Mouse (Mus musculus) midbrain, postnatal 0 days (tissue): ENCODE measurements around the gene Brca1. TPM values are rescaled to one million over a fixed set of nuclear protein-coding genes. Genes with fewer than 3 reads are reported as not detected.

Experiments
- polyA plus RNA-seq: library from polyadenylated mRNA; unstranded; fragments of >200 nt; fragmentation: Nextera tagmentation; extraction: Ambion mirVana; gene quantifications from 2 replicates; pipeline ENCODE4 v1.2.1, GENCODE M21; 2015
- total RNA-seq: library from RNA; depleted of rRNA; stranded (reverse); fragments of >200 nt; gene quantifications from 2 replicates; pipeline ENCODE4 v1.2.3, GENCODE M21; 2014; rRNA removed

The Brca1 gene
- total and polyA plus RNA-seq, 2 experiments from 2014 or later: 0.84 to 2.8 TPM

Other genes starting within 250 kb of the Brca1 start
- gene Becn1, start 249.7 kb downstream of the Brca1 start, total RNA-seq: 94.4 and 209 TPM in 2 replicates
- 145 and 150 TPM in 2 replicates for gene Becn1, start 249.7 kb downstream of the Brca1 start, polyA plus RNA-seq
- 69.1 and 74.0 TPM in 2 replicates for gene Psme3, start 235.7 kb downstream of the Brca1 start, total RNA-seq
- 75.0 and 76.5 TPM in 2 replicates for gene Psme3, start 235.7 kb downstream of the Brca1 start, polyA plus RNA-seq
- gene Aoc2, start 226.9 kb downstream of the Brca1 start, total RNA-seq: 5.3 and 6.7 TPM in 2 replicates
- 0.64 and 0.77 TPM in 2 replicates for gene Aoc2, start 226.9 kb downstream of the Brca1 start, polyA plus RNA-seq
- gene Aoc3, start 221.3 kb downstream of the Brca1 start, total RNA-seq: 0.66 and 1.2 TPM in 2 replicates
- gene Aoc3, start 221.3 kb downstream of the Brca1 start, polyA plus RNA-seq: 0.07 and 0.20 TPM in 2 replicates
- not detected in 2 replicates for gene G6pc, start 184.4 kb downstream of the Brca1 start, total RNA-seq
- not detected in 2 replicates for gene G6pc, start 184.4 kb downstream of the Brca1 start, polyA plus RNA-seq
- 67.4 and 78.3 TPM in 2 replicates for gene Aarsd1, start 134.3 kb downstream of the Brca1 start, total RNA-seq
- 96.3 and 107 TPM in 2 replicates for gene Aarsd1, start 134.3 kb downstream of the Brca1 start, polyA plus RNA-seq
- 1.8 and 5.7 TPM in 2 replicates for gene Gm27029, start 127.2 kb downstream of the Brca1 start, total RNA-seq
- 6.3 and 6.8 TPM in 2 replicates for gene Gm27029, start 127.2 kb downstream of the Brca1 start, polyA plus RNA-seq
- gene Rundc1, start 126.9 kb downstream of the Brca1 start, total RNA-seq: 10.4 and 12.9 TPM in 2 replicates
- 24.2 and 25.2 TPM in 2 replicates for gene Rundc1, start 126.9 kb downstream of the Brca1 start, polyA plus RNA-seq
- 0.66 and 2.7 TPM in 2 replicates for gene Ptges3l, start 126.6 kb downstream of the Brca1 start, total RNA-seq
- gene Ptges3l, start 126.6 kb downstream of the Brca1 start, polyA plus RNA-seq: 2.9 TPM in 2 replicates
- 605 and 614 TPM in 2 replicates for gene Rpl27, start 109.7 kb downstream of the Brca1 start, total RNA-seq
- 227 and 260 TPM in 2 replicates for gene Rpl27, start 109.7 kb downstream of the Brca1 start, polyA plus RNA-seq
- 1.9 and 3.3 TPM in 2 replicates for gene Ifi35, start 103.5 kb downstream of the Brca1 start, total RNA-seq
- 4.5 TPM in 2 replicates for gene Ifi35, start 103.5 kb downstream of the Brca1 start, polyA plus RNA-seq
- 90.5 and 96.3 TPM in 2 replicates for gene Rnd2, start 87.0 kb downstream of the Brca1 start, total RNA-seq
- gene Rnd2, start 87.0 kb downstream of the Brca1 start, polyA plus RNA-seq: 95.7 and 104 TPM in 2 replicates
- gene Vat1, start 85.7 kb downstream of the Brca1 start, total RNA-seq: 313 and 334 TPM in 2 replicates
- gene Vat1, start 85.7 kb downstream of the Brca1 start, polyA plus RNA-seq: 143 and 146 TPM in 2 replicates
- gene Nbr1, start 194 bp upstream of the Brca1 start, total RNA-seq: 121 and 128 TPM in 2 replicates
- 56.3 and 59.7 TPM in 2 replicates for gene Nbr1, start 194 bp upstream of the Brca1 start, polyA plus RNA-seq
- 1.5 and 3.0 TPM in 2 replicates for gene Tmem106a, start 30.3 kb upstream of the Brca1 start, total RNA-seq
- 3.5 and 3.6 TPM in 2 replicates for gene Tmem106a, start 30.3 kb upstream of the Brca1 start, polyA plus RNA-seq
- not detected in 2 replicates for gene Gm11634, start 47.3 kb upstream of the Brca1 start, total RNA-seq
- not detected in 2 replicates for gene Gm11634, start 47.3 kb upstream of the Brca1 start, polyA plus RNA-seq
- 2.8 and 3.6 TPM in 2 replicates for gene Rdm1, start 75.2 kb upstream of the Brca1 start, total RNA-seq
- gene Rdm1, start 75.2 kb upstream of the Brca1 start, polyA plus RNA-seq: 8.3 and 9.2 TPM in 2 replicates
- 4.5 and 6.9 TPM in 2 replicates for gene Arl4d, start 113.6 kb upstream of the Brca1 start, total RNA-seq
- 5.7 and 7.1 TPM in 2 replicates for gene Arl4d, start 113.6 kb upstream of the Brca1 start, polyA plus RNA-seq
- gene Dhx8, start 181.0 kb upstream of the Brca1 start, total RNA-seq: 25.7 and 28.5 TPM in 2 replicates
- gene Dhx8, start 181.0 kb upstream of the Brca1 start, polyA plus RNA-seq: 22.2 and 30.6 TPM in 2 replicates
- gene Etv4, start 233.4 kb upstream of the Brca1 start, total RNA-seq: 25.6 and 30.4 TPM in 2 replicates
- 18.4 and 18.5 TPM in 2 replicates for gene Etv4, start 233.4 kb upstream of the Brca1 start, polyA plus RNA-seq